Mouse (Mus musculus): ENCODE data around the gene Rab30. TPM values are rescaled to one million over a fixed set of nuclear protein-coding genes. Genes with fewer than 3 reads are reported as not detected.
A peak's percentile ranks its signal among the peaks of the same experiment; 100 is the strongest.

Rab30 gene
- polyA plus RNA-seq, 1 experiment from 2014 or later: 4.0 TPM

GRCm38 (mm10) chr7:92874116-92874675, 132.8 kb downstream of the Rab30 start, which contains the start of the genes Ddias and Prcp:
Gene Ddias, minus strand, starts transcription at chr7:92874247.
Gene Prcp, plus strand, starts transcription at chr7:92874470.
- Histone ChIP-seq H3K4me2 (replicated peaks; ENCODE audit: low read depth, low read length) (peak within 1 kb of the TSS; percentile 64), H3K36me3 (ENCODE audit: insufficient read depth, low read length) (no peaks in the 10 kb centered on the region), H3K9ac (replicated peaks; ENCODE audit: low read depth) (peak within 1 kb of the TSS; percentile 54), H3K27me3 (replicated peaks; ENCODE audit: insufficient read depth, low read length) (no peaks in the 10 kb centered on the region), H3K4me3 (ENCODE audit: low read depth, low read length) (peak within 1 kb of the TSS; percentile 72), H3K27ac (ENCODE audit: low read length) (peak within 1 kb of the TSS; percentile 95), H3K4me1 (ENCODE audit: insufficient read depth, low read depth, low read length) (peaks cover 5% of the 10 kb centered on the region; the same call in 1 of the 2 replicates), H3K9me3 (ENCODE audit: low read length) (no peaks in the 10 kb centered on the region)
- ATAC-seq (peak; percentile 89), DNase-seq (ENCODE audit: low spot score) (peak; percentile 96)
- TF ChIP-seq CTCF (IDR thresholded peaks at IDR 0.05): peak; percentile 100
- TF ChIP-seq EP300 (IDR thresholded peaks at IDR 0.05): no peak
- WGBS: 3% methylated on average over 53 of the region's 53 CpGs

- no peak for TF ChIP-seq EP300 (IDR thresholded peaks at IDR 0.05)
- TF ChIP-seq CTCF (IDR thresholded peaks at IDR 0.05): no peak
- Histone ChIP-seq H3K4me3 (ENCODE audit: low read depth, low read length) (peak overlapping the region; percentile 72), H3K4me2 (replicated peaks; ENCODE audit: low read depth, low read length) (peak overlapping the region; percentile 64), H3K9me3 (ENCODE audit: low read length) (no peaks in the 10 kb centered on the region), H3K27ac (ENCODE audit: low read length) (peak overlapping the region; percentile 95), H3K4me1 (ENCODE audit: insufficient read depth, low read depth, low read length) (peaks cover 5% of the 10 kb centered on the region; the same call in 1 of the 2 replicates), H3K36me3 (ENCODE audit: insufficient read depth, low read length) (no peaks in the 10 kb centered on the region), H3K27me3 (replicated peaks; ENCODE audit: insufficient read depth, low read length) (no peaks in the 10 kb centered on the region), H3K9ac (replicated peaks; ENCODE audit: low read depth) (peak overlapping the region; percentile 54)
- DNase-seq (ENCODE audit: low spot score) (peak; percentile 95), ATAC-seq (peak; percentile 86)
- WGBS: under 1% methylated on average over 27 of the region's 29 CpGs
Measured at GRCm38 (mm10) chr7:92874761-92875408, 133.5 kb downstream of the Rab30 start.

GRCm38 (mm10) chr7:92876066-92876465, 134.7 kb downstream of the Rab30 start:
- DNase-seq (ENCODE audit: low spot score): no peak
- Histone ChIP-seq H3K27me3 (replicated peaks; ENCODE audit: insufficient read depth, low read length) (no peaks in the 10 kb centered on the region), H3K36me3 (ENCODE audit: insufficient read depth, low read length) (no peaks in the 10 kb centered on the region), H3K4me3 (ENCODE audit: low read depth, low read length) (0 out of 2 replicates have a peak overlapping the region, but pooled peaks have one; percentile 72), H3K4me2 (replicated peaks; ENCODE audit: low read depth, low read length) (peak overlapping the region; percentile 64), H3K4me1 (ENCODE audit: insufficient read depth, low read depth, low read length) (peaks cover 5% of the 10 kb centered on the region; the same call in 1 of the 2 replicates), H3K27ac (ENCODE audit: low read length) (peak overlapping the region; percentile 32; the same call in 1 of the 2 replicates), H3K9me3 (ENCODE audit: low read length) (no peaks in the 10 kb centered on the region), H3K9ac (replicated peaks; ENCODE audit: low read depth) (no peak overlapping the region)
- TF ChIP-seq EP300 (IDR thresholded peaks at IDR 0.05) (no peak), CTCF (IDR thresholded peaks at IDR 0.05) (no peak)
- ATAC-seq: no peak
- WGBS: 15% methylated on average over 3 of the region's 3 CpGs

GRCm38 (mm10) chr7:92876538-92876937, 135.1 kb downstream of the Rab30 start:
- Histone ChIP-seq H3K36me3 (ENCODE audit: insufficient read depth, low read length) (no peaks in the 10 kb centered on the region), H3K27me3 (replicated peaks; ENCODE audit: insufficient read depth, low read length) (no peaks in the 10 kb centered on the region), H3K4me3 (ENCODE audit: low read depth, low read length) (0 out of 2 replicates have a peak overlapping the region, but pooled peaks have one; percentile 2), H3K9ac (replicated peaks; ENCODE audit: low read depth) (no peak overlapping the region), H3K4me2 (replicated peaks; ENCODE audit: low read depth, low read length) (peak overlapping the region; percentile 64), H3K9me3 (ENCODE audit: low read length) (no peaks in the 10 kb centered on the region), H3K4me1 (ENCODE audit: insufficient read depth, low read depth, low read length) (peaks cover 5% of the 10 kb centered on the region; the same call in 1 of the 2 replicates), H3K27ac (ENCODE audit: low read length) (0 out of 2 replicates have a peak overlapping the region, but pooled peaks have one; percentile 47)
- DNase-seq (ENCODE audit: low spot score) (peak; percentile 58), ATAC-seq (no peak)
- no peak for TF ChIP-seq CTCF (IDR thresholded peaks at IDR 0.05)
- TF ChIP-seq EP300 (IDR thresholded peaks at IDR 0.05): no peak
- 16% methylated on average over 7 of the region's 7 CpGs for WGBS

- no peak overlapping the region for H3K27ac ChIP-seq (ENCODE audit: low read length)
- DNase-seq (ENCODE audit: low spot score): peak; percentile 28
- H3K9me3 ChIP-seq (ENCODE audit: low read length): no peaks in the 10 kb centered on the region
- H3K4me2 ChIP-seq (replicated peaks; ENCODE audit: low read depth, low read length): no peak overlapping the region
- no peak for ATAC-seq
- H3K36me3 ChIP-seq (ENCODE audit: insufficient read depth, low read length): no peaks in the 10 kb centered on the region
- TF ChIP-seq EP300 (IDR thresholded peaks at IDR 0.05) (no peak), CTCF (IDR thresholded peaks at IDR 0.05) (no peak)
- WGBS: 73% methylated on average over 7 of the region's 7 CpGs
- no peak overlapping the region for H3K4me3 ChIP-seq (ENCODE audit: low read depth, low read length)
- H3K9ac ChIP-seq (replicated peaks; ENCODE audit: low read depth): no peak overlapping the region
- no peaks in the 10 kb centered on the region for H3K27me3 ChIP-seq (replicated peaks; ENCODE audit: insufficient read depth, low read length)
- peaks cover 5% of the 10 kb centered on the region; the same call in 1 of the 2 replicates for H3K4me1 ChIP-seq (ENCODE audit: insufficient read depth, low read depth, low read length)
Measured at GRCm38 (mm10) chr7:92878575-92879285, 137.3 kb downstream of the Rab30 start.

All from lung, postnatal 0 days (tissue).